Mouse (Mus musculus) A20 (cell line): Measurements from ENCODE around the gene Dolpp1.

ENCODE experiments used
- DNase-seq: peaks from one replicate; pipeline ENCODE4 v3.0.0-alpha.2; 2011; ENCODE audit warnings: low read depth, low spot score

The Dolpp1 gene

GRCm38 (mm10) chr2:30377721-30378120, 14.3 kb upstream of the Dolpp1 start:
- no peak for DNase-seq

- DNase-seq = no peak
Measured at GRCm38 (mm10) chr2:30379307-30379706, 12.7 kb upstream of the Dolpp1 start.

- DNase-seq = no peak
Measured at GRCm38 (mm10) chr2:30380564-30381376, 11.3 kb upstream of the Dolpp1 start.

DNA sequence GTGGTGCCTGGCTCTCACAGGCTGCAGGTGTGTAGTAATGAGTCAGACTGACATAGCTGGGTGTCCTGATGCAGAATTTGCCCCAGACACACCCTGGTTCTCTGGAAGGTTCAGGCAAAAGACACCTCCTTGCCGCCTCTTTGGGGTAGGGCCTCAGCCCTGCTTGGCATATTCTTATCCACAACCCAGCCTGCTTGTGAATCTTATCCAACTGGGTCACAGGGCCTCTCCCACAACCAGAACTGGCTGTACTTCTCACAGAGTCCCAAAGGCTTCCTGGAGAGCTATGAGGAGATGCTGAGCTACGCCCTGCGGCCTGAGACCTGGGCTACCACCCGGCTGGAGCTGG, 10.7 kb upstream of the Dolpp1 start:
- DNase-seq = no peak

- no peak for DNase-seq
Measured at GRCm38 (mm10) chr2:30384814-30385213, 7.2 kb upstream of the Dolpp1 start.

DNA sequence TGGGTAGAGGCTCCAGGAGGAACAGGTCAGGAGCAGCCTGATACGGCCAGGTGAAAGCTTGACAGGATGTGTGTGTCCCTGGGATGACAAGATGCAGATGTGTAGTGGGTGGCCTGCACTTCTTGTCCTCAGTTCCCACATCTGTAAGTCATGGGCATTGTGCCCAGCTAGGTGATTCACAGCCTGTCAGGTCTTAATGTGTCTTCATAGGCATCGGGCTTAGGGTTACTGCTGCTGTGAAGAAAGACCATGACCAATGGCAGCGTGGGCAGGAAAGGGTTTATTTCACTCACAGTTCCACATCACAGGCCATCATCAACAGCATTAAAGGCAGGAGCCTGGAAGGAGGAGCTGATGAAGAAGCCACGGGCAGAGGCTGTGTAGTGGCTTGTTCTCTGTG, 6.5 kb upstream of the Dolpp1 start:
- no peak for DNase-seq

DNA sequence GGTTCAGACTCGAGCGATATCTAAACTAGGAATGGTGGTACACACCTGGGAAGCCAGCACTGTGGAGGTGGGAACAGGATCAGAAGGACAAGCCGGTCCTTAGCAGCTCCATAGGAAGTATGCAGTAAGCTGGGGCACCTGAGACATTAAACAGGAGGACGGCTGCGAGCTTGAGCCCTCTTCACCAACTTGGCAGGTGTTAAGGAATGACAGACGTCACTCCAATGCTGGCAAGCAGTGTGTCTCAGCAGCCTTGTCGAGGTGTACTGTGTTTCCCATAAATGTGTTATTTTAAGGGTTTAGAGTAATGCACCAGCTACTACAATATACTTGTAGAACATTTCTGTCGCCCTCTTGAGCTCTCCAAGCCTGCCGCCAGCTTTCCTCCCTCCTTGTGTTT, 5.1 kb upstream of the Dolpp1 start:
- no peak for DNase-seq

DNA sequence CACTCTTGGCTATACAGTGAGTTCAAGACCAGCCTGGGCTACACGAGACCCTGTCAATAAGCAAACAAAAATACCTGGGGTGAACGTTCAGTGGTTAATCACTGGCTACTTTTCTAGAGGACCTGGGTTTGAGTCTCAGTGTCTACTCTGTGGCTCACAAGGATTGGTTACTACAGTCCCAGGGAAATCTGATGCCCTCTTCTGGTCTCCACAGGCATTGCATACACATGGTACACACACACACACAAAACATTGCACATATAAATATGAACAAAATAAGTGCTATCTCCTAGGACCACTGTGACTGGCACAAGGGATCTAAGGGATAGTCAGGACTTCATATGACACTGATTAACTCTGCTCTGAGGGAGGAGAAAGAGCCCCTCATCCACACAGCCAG, 3.1 kb upstream of the Dolpp1 start:
- DNase-seq = peak; percentile 23

GRCm38 (mm10) chr2:30392577-30393369, 719 bp downstream of the Dolpp1 start:
- no peak for DNase-seq

DNA sequence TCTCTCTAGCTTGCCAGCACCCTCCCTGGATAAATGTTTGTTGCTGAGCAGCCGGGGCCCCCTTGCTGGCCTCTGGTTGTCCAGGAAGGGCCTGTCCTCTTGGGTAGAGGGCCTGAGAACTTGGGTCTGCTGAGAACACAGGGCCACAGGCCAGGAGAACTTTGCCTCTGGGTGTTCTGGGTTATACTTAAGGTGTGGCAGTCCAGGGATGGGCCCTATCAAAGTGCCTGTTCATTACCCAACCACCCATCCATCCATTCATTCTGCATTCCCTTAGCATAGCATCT, 1.3 kb downstream of the Dolpp1 start:
- no peak for DNase-seq

DNA sequence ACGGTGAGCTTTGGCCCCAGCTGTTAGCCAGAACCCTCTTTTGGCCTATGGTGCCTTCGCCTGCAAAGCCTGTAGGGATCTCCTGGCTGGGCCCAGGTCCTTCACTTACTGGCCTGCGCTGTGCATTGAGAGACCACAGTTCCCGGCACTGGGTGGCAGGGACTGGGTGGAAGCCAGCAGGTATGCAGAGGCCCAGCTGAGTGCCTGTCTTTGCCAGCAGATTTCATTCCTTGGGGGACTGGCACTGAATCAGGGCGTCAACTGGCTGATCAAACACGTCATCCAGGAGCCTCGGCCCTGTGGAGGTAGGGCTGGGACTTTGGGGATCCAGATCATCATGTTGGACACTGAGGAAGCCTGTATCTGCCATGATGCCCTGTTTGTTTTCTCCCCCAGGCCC, 3.7 kb downstream of the Dolpp1 start:
- DNase-seq = no peak

DNA sequence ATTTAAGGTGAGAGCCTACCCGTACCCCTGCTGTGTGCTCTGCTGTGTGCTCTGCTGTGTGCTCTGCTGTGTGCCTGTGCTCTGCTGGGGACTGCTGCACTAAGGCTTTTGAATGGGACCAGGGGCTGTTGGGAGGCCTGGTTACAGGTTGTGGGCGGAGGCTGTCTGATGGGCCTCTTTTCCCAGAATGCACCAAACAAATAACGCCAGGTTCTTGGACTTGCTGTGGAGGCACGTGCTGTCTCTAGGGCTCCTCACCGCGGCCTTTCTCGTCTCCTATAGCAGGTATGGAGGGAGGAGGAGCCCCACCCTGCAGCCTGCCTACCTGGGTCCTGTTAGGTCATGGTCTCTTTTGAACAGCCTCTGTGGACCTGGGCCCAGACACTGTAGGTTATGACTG, 4.2 kb downstream of the Dolpp1 start:
- no peak for DNase-seq

DNA sequence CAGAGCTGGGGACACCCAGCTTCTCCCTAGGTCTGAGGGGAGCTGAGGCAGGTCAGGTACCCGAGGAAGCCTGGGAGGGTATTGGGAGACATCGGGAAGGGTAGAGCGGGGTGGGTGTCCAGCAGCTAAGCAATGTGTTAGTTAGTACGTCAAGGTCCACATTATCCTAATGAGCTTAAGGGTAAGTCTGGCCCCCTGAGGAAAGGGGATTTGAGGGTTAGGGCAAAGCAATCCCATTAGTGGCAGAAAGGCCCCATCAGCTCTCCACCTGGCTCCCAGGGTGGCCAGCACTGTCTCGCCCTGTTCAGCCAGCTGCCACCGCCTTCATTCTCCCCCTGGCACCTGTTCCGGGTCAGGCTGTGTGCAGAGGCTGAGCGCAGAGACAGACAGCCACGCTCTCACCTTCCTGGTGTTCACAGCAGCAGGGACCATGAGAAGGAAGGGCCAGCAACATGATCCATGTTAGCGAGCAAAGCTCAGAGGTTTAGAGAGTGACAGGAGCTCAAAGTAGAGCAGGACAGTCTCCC, 6.0 kb downstream of the Dolpp1 start:
- DNase-seq = no peak

GRCm38 (mm10) chr2:30399191-30400171, 7.4 kb downstream of the Dolpp1 start:
- DNase-seq = no peak

DNA sequence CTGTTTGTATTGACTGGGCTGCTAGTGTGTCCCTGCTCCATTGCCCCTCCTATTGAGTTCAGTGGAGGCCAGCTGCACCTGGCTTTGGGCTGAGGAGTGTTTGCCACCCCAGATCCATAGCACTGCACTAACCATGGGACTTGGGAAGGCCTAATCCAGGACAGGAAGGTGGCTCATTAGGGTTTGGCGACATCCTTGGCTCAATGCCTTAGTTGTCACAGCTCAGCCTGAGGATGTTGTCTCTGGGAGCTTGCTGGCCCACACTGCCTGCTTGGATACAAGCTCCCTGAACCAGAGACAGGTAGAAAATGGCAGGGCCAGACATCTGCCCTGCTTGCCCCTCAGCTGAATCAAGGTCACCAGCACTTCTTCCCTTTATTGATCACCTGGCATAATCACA, 9.5 kb downstream of the Dolpp1 start:
- no peak for DNase-seq

DNA sequence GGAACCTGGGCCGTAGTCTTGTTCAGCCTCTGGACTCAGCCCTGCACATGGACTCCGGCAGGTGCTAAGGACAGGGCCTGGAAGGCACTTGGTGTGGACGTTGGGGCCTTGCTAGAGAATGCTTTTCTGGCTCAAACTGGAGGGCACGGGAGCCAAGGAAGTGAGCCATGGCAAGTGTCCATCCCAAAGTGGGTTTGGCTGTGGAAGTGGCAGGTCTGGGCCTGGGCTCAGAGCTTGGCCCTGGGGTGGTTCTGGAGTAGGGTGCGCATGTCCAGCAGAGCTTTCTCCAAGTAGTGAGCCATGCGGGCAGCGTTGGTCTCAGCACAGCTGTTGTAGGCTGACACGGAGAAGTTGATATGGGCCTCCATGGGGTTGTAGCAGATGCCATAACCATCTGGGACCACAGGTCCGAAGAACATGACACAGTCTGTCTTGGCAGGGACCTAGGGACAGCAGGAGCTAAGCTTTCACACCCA, 10.3 kb downstream of the Dolpp1 start:
- no peak for DNase-seq

- no peak for DNase-seq
Measured at GRCm38 (mm10) chr2:30402843-30403242, 10.8 kb downstream of the Dolpp1 start.

DNA sequence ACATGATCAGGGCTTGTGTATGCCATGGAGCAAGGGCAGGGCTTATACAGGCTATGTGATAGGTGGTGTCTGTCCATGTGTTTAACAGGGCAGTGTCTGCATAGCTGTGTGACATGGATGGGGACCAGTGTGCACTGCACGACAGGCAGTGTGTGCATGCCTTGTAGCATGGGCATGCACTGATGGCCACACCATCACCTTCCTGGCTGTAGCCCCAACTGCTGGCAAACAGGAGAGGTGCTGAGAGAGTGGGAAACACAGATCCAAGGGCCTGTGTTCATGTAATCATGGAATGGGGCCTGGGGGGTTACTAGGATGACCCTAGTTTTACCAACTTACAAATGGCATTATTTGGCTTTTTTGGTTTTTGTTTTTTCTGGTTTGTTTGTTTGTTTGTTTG, 11.8 kb downstream of the Dolpp1 start:
- DNase-seq = no peak

DNA sequence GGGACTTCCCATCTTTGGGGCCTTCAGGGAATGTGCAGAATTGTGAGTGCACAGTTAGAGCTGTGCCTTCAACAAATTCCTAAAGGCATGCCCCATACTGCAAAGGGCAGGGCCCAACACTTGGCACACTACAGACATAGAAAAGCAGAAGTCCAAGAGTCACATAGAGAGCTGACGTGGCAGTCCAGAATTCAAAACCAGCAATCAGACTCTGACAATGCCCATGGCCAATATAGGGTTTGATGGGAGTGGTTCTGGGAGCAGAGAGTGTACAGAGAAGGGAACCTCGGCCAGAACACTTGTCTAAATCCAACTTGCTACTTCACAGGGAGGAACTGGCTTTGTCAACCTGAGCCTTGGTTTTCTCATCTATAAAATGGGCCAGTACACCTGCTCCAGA, 15.2 kb downstream of the Dolpp1 start:
- DNase-seq = no peak

- DNase-seq = no peak
Measured at GRCm38 (mm10) chr2:30407778-30408177, 15.7 kb downstream of the Dolpp1 start.

DNA sequence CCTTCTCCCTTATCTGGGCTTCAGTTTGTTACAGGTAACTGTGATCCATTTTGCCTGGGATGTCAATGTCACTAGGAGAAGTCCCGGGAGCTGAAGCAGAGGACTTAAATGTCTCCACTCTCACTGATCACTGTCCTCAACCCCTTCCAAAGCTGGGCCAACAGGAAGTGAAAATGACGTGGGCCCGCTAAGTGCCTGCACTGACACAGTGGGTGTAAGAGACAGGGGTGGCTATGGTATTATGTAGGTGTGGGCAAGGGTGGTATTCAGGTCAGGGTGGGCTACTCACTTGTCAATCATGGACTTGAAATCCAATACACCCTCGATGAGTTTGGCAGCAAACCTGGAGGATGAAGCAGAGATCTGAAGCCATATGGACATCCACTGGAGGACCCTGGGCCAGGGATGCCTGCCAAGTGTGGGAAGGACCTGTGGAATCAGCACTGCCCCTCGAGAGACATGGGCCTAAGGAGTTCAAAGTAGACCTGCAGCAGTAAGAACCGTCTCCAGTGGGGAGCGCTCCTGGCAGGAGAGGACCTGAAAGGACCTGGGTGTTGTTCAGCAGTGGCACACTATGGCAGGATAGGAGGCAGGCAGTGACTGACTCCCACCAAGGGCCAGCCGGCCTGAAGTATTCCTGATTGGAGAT, 16.5 kb downstream of the Dolpp1 start:
- DNase-seq = peak; percentile 31
